Mouse (Mus musculus): Measurements from ENCODE around the gene Rpl21. TPM values are rescaled to one million over a fixed set of nuclear protein-coding genes. Genes with fewer than 3 reads are reported as not detected.
"Not testable (repeated sequence)": the region's sequence is repeated elsewhere in the genome, so short reads cannot be mapped to it uniquely, and the experiment has no call there.

The Rpl21 gene
- polyA plus RNA-seq, 1 experiment from 2014 or later, result 378 TPM

DNA sequence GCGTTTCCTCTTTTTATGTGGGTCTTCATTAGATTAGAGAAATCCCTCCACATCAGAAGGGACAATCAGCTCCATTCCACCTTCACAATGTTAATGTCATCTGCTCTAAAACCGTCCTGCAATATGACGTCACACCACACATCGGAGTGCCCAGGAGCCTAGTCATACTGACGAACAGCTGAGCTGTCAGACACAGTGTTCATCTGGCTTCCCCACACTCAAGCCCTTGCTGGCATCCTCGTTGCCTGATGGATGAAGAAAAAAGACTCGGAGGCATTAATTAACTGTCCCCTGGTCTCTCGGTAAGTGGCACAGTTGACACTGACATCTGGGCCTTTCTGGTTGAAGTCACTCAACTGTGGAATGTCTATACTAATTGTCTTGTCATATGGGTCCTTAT, 26.6 kb downstream of the Rpl21 start:
- Histone ChIP-seq H3K9ac (no peak overlapping the region), H3K36me3 (no peaks in the 10 kb centered on the region), H3K27me3 (no peaks in the 10 kb centered on the region), H3K4me1 (replicated peaks) (peaks cover 8% of the 10 kb centered on the region; the same call in 1 of the 2 replicates), H3K4me3 (no peak overlapping the region), H3K9me3 (no peaks in the 10 kb centered on the region), H3K27ac (no peak overlapping the region), H3K4me2 (no peak overlapping the region)
- WGBS, result 62% methylated on average over 8 of the region's 8 CpGs
- ATAC-seq (ENCODE audit: low FRiP score), result no peak

- H3K9me3 ChIP-seq, result no peaks in the 10 kb centered on the region
- H3K27me3 ChIP-seq, result no peaks in the 10 kb centered on the region
- no peak overlapping the region for H3K27ac ChIP-seq
- no peaks in the 10 kb centered on the region for H3K36me3 ChIP-seq
- peaks cover 8% of the 10 kb centered on the region; the same call in 1 of the 2 replicates for H3K4me1 ChIP-seq (replicated peaks)
- no peak overlapping the region for H3K4me2 ChIP-seq
- no peak for ATAC-seq (ENCODE audit: low FRiP score)
- H3K4me3 ChIP-seq, result no peak overlapping the region
- H3K9ac ChIP-seq, result no peak overlapping the region
- 85% methylated on average over 18 of the region's 18 CpGs for WGBS
Measured at GRCm38 (mm10) chr5:146860222-146860998, 27.7 kb downstream of the Rpl21 start.

DNA sequence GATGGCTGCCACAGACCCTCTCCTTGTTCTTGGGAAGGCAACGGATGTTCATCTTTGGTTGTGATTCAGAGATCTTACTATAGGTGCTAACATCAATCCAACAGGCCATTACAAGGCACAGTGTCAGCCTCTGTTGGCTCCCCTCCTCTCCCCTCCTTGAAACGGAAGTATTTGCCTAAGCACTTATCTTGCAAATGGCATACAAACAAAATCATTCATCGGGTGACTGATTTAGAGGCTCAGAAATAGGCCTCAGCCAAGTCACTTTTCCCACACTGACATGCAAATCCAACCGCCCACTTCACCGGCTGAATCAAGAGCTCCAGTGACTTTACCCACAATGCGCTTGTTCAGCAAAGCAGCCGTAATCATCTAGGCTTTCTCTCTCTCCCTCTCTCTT, 28.9 kb downstream of the Rpl21 start:
- no peak overlapping the region for H3K4me2 ChIP-seq
- H3K9ac ChIP-seq, result no peak overlapping the region
- ATAC-seq (ENCODE audit: low FRiP score), result no peak
- WGBS, result 35% methylated on average over 7 of the region's 7 CpGs
- H3K9me3 ChIP-seq, result no peaks in the 10 kb centered on the region
- H3K36me3 ChIP-seq, result no peaks in the 10 kb centered on the region
- H3K27ac ChIP-seq, result no peak overlapping the region
- no peak overlapping the region for H3K4me3 ChIP-seq
- no peaks in the 10 kb centered on the region for H3K27me3 ChIP-seq
- H3K4me1 ChIP-seq (replicated peaks), result peaks cover 8% of the 10 kb centered on the region; the same call in 1 of the 2 replicates

DNA sequence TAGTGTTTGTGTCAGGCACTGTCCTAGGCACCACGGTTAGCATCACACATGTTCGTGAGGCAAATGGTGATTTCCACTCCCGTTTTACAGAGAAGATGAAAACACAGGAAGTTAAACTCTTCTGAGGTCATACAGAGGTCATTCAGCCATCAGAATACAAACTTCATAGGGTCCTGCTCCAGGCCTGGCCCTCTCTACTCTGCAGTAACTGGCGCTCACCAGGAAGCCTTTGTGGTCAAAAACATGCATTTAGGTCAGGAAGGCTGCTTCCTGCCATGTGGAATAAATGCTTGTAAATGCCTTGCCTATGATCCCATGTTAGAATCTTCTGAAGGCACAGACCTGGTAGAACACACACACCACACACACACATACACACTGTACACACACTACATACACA, 32.8 kb downstream of the Rpl21 start:
- Histone ChIP-seq H3K36me3 (no peaks in the 10 kb centered on the region), H3K27me3 (no peaks in the 10 kb centered on the region), H3K9me3 (no peaks in the 10 kb centered on the region), H3K4me1 (replicated peaks) (peaks cover 13% of the 10 kb centered on the region), H3K27ac (no peak overlapping the region), H3K4me2 (no peak overlapping the region), H3K9ac (no peak overlapping the region), H3K4me3 (no peak overlapping the region)
- 78% methylated on average over 4 of the region's 4 CpGs for WGBS
- no peak for ATAC-seq (ENCODE audit: low FRiP score)

DNA sequence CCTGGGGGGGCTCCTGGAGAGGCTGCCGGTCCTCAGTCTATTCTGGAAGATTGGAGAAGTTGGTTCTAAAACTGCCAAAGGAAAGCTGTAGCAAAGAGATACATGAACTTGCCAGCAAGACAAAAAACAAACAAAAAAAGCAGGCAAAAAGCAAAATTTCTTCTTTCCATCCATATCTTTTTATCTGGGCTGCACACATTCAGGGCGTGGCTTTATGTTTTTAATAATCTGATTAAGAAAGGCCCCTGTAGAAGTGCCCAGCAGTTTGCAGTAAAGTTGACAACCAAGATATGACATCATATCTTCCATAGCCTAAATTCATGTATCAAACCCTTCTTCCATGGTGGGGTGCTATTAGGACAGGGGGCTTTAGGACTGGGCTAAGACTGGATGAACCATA, 33.6 kb downstream of the Rpl21 start:
- H3K9me3 ChIP-seq, result no peaks in the 10 kb centered on the region

GRCm38 (mm10) chr5:146867246-146867945, 34.7 kb downstream of the Rpl21 start:
- peaks cover 13% of the 10 kb centered on the region for H3K4me1 ChIP-seq (replicated peaks)
- peak overlapping the region; percentile 55; the same call in 1 of the 2 replicates for H3K27ac ChIP-seq
- H3K9ac ChIP-seq, result peak overlapping the region; percentile 61
- H3K9me3 ChIP-seq, result no peaks in the 10 kb centered on the region
- 8% methylated on average over 19 of the region's 19 CpGs for WGBS
- peak; percentile 57 for ATAC-seq (ENCODE audit: low FRiP score)
- no peaks in the 10 kb centered on the region for H3K27me3 ChIP-seq
- H3K4me2 ChIP-seq, result peak overlapping the region; percentile 49
- H3K4me3 ChIP-seq, result peak overlapping the region; percentile 15
- no peaks in the 10 kb centered on the region for H3K36me3 ChIP-seq

More for the DNA sequence above, 33.6 kb downstream of the Rpl21 start:
- Histone ChIP-seq H3K36me3 (no peaks in the 10 kb centered on the region), H3K27ac (no peak overlapping the region), H3K4me3 (no peak overlapping the region), H3K9ac (no peak overlapping the region), H3K4me1 (replicated peaks) (peaks cover 13% of the 10 kb centered on the region), H3K4me2 (no peak overlapping the region), H3K27me3 (no peaks in the 10 kb centered on the region)
- ATAC-seq (ENCODE audit: low FRiP score), result no peak
- 98% methylated on average over 2 of the region's 2 CpGs for WGBS

DNA sequence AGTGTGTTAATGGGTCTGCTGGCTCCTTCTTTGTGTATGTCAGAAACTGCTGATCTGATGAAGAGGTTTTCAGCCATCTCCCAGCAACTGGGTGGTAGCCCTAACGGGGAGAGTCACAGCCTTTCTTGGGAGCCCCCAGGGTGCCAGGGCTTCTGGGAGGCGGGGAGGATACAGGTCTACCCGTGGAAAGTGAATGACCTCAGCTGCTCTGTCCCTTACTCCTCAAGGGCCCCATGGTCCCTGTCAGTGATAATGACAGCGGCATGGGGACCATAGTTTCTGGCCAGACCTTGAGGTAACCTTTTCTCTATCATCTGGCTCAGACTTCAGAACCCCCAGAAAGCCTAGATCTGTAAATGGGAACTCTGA, 35.2 kb downstream of the Rpl21 start:
- no peaks in the 10 kb centered on the region for H3K36me3 ChIP-seq
- peak overlapping the region; percentile 49 for H3K4me2 ChIP-seq
- H3K9ac ChIP-seq, result no peak overlapping the region; the same call in 1 of the 2 replicates
- peak overlapping the region; percentile 55; the same call in 1 of the 2 replicates for H3K27ac ChIP-seq
- no peaks in the 10 kb centered on the region for H3K9me3 ChIP-seq
- H3K4me3 ChIP-seq, result no peak overlapping the region
- 10% methylated on average over 4 of the region's 4 CpGs for WGBS
- no peaks in the 10 kb centered on the region for H3K27me3 ChIP-seq
- no peak; the same call in 1 of the 2 replicates for ATAC-seq (ENCODE audit: low FRiP score)
- H3K4me1 ChIP-seq (replicated peaks), result peaks cover 13% of the 10 kb centered on the region

DNA sequence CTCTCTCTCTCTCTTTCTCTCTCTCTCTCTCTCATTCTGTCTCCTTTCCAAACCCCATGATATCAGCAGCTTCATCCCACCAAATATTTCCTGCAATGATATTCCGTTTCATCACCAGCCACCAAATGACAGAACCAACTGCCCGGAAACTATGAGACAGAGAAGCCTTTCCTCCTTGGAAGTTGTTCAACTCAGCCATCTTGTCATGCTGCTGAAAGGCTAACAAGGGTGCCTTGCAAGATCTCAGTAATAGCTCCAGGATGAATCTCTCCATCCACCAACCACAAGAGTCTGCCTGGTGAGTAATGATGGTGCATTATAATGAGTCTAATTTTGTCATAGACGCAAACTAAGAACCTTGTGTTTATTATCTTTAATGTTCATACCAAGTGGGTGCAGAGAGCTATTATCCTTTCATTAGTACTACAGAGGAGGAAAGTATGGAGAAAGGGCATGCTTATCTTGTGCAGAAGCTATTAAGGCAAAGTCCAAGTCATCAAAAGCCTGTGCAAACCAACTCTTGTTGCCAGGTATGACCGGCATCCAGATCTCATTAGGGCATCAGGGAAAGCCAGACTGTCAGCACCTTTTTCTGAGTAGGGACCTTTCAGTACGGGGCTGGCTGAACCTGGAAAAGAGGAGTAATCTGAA, 40.4 kb downstream of the Rpl21 start:
- Histone ChIP-seq H3K36me3 (no peaks in the 10 kb centered on the region), H3K27ac (no peak overlapping the region), H3K27me3 (no peaks in the 10 kb centered on the region), H3K9ac (no peak overlapping the region), H3K4me3 (no peak overlapping the region), H3K9me3 (no peaks in the 10 kb centered on the region), H3K4me1 (replicated peaks) (no peaks in the 10 kb centered on the region), H3K4me2 (no peak overlapping the region)
- 90% methylated on average over 5 of the region's 5 CpGs for WGBS
- ATAC-seq (ENCODE audit: low FRiP score), result no peak

GRCm38 (mm10) chr5:146876024-146876423, 43.3 kb downstream of the Rpl21 start:
- Histone ChIP-seq H3K4me3 (no peak overlapping the region), H3K4me2 (no peak overlapping the region), H3K36me3 (no peaks in the 10 kb centered on the region), H3K9me3 (no peaks in the 10 kb centered on the region), H3K9ac (no peak overlapping the region), H3K4me1 (replicated peaks) (no peaks in the 10 kb centered on the region), H3K27ac (no peak overlapping the region), H3K27me3 (no peaks in the 10 kb centered on the region)
- no peak for ATAC-seq (ENCODE audit: low FRiP score)
- 77% methylated on average over 2 of the region's 2 CpGs for WGBS

- WGBS, result 69% methylated on average over 6 of the region's 6 CpGs
- not testable (repeated sequence) for ATAC-seq (ENCODE audit: low FRiP score); H3K27ac ChIP-seq
Measured at GRCm38 (mm10) chr5:146877882-146878281, 45.2 kb downstream of the Rpl21 start.

DNA sequence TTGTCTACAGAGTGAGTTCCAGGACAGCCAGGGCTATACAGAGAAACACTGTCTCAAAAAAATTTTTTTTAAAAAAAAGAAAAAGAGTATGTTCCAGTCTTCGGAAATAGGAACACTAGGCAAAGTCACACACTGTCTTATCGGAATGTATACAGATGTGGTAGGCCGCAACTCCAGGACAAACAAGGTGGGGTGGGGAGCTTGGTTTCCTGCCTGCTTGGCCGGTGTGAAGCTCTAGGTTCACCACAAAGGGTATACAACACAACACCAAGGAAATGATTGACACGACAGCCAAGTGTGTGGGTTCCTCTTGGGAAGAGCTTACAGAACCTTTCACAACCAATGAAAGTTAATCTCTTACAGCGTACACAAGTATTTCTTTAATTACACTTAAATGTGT, 49.6 kb downstream of the Rpl21 start:
- Histone ChIP-seq H3K4me1 (replicated peaks) (no peaks in the 10 kb centered on the region), H3K9me3 (no peaks in the 10 kb centered on the region), H3K4me3 (no peak overlapping the region), H3K36me3 (no peaks in the 10 kb centered on the region), H3K9ac (no peak overlapping the region), H3K4me2 (no peak overlapping the region), H3K27ac (no peak overlapping the region), H3K27me3 (no peaks in the 10 kb centered on the region)
- 90% methylated on average over 6 of the region's 6 CpGs for WGBS
- no peak for ATAC-seq (ENCODE audit: low FRiP score)

More at GRCm38 (mm10) chr5:146877882-146878281, 45.2 kb downstream of the Rpl21 start:
- not testable (repeated sequence) for H3K9me3 ChIP-seq; H3K9ac ChIP-seq; H3K4me1 ChIP-seq (replicated peaks); H3K27me3 ChIP-seq; H3K36me3 ChIP-seq; H3K4me3 ChIP-seq; H3K4me2 ChIP-seq

DNA sequence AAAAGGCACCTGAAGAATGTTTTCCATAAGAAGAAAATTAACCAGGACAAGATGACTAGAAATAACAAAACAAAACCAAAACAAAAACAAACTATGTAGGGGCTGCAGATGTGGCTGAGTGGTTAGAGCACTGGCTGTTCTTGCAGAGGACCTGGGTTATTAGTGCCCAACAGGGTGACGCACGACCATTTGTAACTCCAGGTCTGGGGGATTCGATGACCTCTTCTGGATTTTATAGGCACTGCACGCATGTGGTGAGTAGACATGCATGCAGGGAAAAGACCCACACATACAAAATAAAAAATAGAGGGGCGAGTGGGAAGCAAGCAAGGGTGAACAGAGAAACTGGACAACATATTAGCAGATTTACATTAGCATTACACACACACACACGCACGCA, 50.4 kb downstream of the Rpl21 start:
- 74% methylated on average over 7 of the region's 7 CpGs for WGBS
- Histone ChIP-seq H3K36me3 (no peaks in the 10 kb centered on the region), H3K4me1 (replicated peaks) (no peaks in the 10 kb centered on the region), H3K4me2 (no peak overlapping the region), H3K27ac (no peak overlapping the region), H3K27me3 (no peaks in the 10 kb centered on the region), H3K9ac (no peak overlapping the region), H3K4me3 (no peak overlapping the region), H3K9me3 (no peaks in the 10 kb centered on the region)
- ATAC-seq (ENCODE audit: low FRiP score), result no peak

Data from hindbrain, embryonic 13.5 days (tissue).